Mouse (Mus musculus) forebrain, embryonic 16.5 days (tissue): Measurements from ENCODE around the gene Rab25. TPM values are rescaled to one million over a fixed set of nuclear protein-coding genes. Genes with fewer than 3 reads are reported as not detected.

Experiments
- ATAC-seq: fragments of 200-750 bp; cut with Nextera tagmentation; 2 replicates; pipeline ENCODE4 v1.8.0; 2017; ENCODE audit warnings: mild to moderate bottlenecking, moderate library complexity
- H3K27ac ChIP-seq: fragments of 300-500 bp; sonication (generic); 2 replicates; pipeline ENCODE4 v1.5.1; 2014; ENCODE audit warnings: low read length, control low read depth
- H3K27me3 ChIP-seq: fragments of 300-500 bp; sonication (generic); replicated peaks from 2 replicates; pipeline ENCODE4 v1.6.1; 2014; ENCODE audit warnings: low read length; ENCODE audit not compliant: control insufficient read depth, insufficient read depth
- H3K36me3 ChIP-seq: fragments of 300-500 bp; sonication (generic); 2 replicates; pipeline ENCODE4 v1.6.1; 2014; ENCODE audit not compliant: control insufficient read depth, insufficient read depth
- H3K4me1 ChIP-seq: fragments of 300-500 bp; sonication (generic); replicated peaks from 2 replicates; pipeline ENCODE4 v1.6.1; 2014; ENCODE audit warnings: low read length; ENCODE audit not compliant: control insufficient read depth, insufficient read depth
- H3K4me2 ChIP-seq: fragments of 300-500 bp; sonication (generic); 2 replicates; pipeline ENCODE4 v1.6.1; 2014; ENCODE audit warnings: mild to moderate bottlenecking, low read length, control low read depth
- H3K4me3 ChIP-seq: fragments of 300-500 bp; sonication (generic); replicated peaks from 2 replicates; pipeline ENCODE4 v1.5.1; 2014; ENCODE audit warnings: mild to moderate bottlenecking, low read length, control low read depth
- H3K9ac ChIP-seq: fragments of 300-500 bp; sonication (generic); replicated peaks from 2 replicates; pipeline ENCODE4 v1.6.1; 2014; ENCODE audit warnings: low read depth, low read length, control low read depth
- H3K9me3 ChIP-seq: fragments of 300-500 bp; sonication (generic); 2 replicates; pipeline ENCODE4 v1.6.1; 2016; ENCODE audit warnings: low read length; ENCODE audit not compliant: control insufficient read depth
- WGBS: fragments of 180-500 bp; shearing (Covaris S2); extraction: QIAGEN DNeasy Blood & Tissue Kit; methylation state at CpG from one replicate; pipeline ENCODE4 v1.1.7; 2014; 5-methylcytosine and 5-hydroxymethylcytosine counted together
- polyA plus RNA-seq: library from polyadenylated mRNA; unstranded; fragments of >200 nt; fragmentation: Nextera tagmentation; extraction: Ambion mirVana; gene quantifications from 2 replicates; pipeline ENCODE4 v1.2.1, GENCODE M21; 2015

Rab25 gene
- polyA plus RNA-seq, 1 experiment from 2014 or later, result not detected

DNA sequence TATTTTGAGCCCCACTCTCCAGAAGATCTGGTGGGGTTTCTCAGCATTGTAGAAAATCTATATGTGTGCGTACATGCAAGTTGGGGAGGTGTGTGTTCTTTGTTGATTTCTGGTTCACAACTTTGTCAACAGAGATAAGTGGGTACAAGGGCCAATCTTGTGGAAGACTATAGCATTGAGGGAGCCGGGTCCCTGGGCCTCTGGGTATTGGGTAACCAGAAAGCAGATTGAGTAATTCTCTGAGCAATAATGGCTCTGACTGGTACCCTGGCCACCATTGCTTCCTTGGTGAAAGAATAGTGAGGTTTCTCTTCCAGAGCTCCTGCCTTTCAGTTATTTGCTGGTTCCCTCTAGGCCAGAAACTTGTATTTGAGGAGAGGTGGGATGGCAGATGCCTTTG is 21.0 kb upstream of the Rab25 start:
- no peak overlapping the region for H3K4me3 ChIP-seq
- H3K27ac ChIP-seq, result no peak overlapping the region
- H3K9me3 ChIP-seq, result no peaks in the 10 kb centered on the region
- peaks cover 52% of the 10 kb centered on the region for H3K36me3 ChIP-seq
- no peak overlapping the region for H3K4me2 ChIP-seq
- H3K4me1 ChIP-seq, result no peaks in the 10 kb centered on the region
- 94% methylated on average over 2 of the region's 2 CpGs for WGBS
- H3K9ac ChIP-seq, result no peak overlapping the region
- no peak for ATAC-seq
- H3K27me3 ChIP-seq, result no peaks in the 10 kb centered on the region

- Histone ChIP-seq H3K27me3 (no peaks in the 10 kb centered on the region), H3K9ac (no peak overlapping the region), H3K4me1 (no peaks in the 10 kb centered on the region), H3K9me3 (no peaks in the 10 kb centered on the region), H3K4me2 (no peak overlapping the region), H3K36me3 (peaks cover 57% of the 10 kb centered on the region), H3K27ac (no peak overlapping the region), H3K4me3 (no peak overlapping the region)
- ATAC-seq, result no peak
- WGBS, result 100% methylated on average over 2 of the region's 2 CpGs
These were observed 20.5 kb upstream of the Rab25 start for GRCm38 (mm10) chr3:88568615-88569014.

DNA sequence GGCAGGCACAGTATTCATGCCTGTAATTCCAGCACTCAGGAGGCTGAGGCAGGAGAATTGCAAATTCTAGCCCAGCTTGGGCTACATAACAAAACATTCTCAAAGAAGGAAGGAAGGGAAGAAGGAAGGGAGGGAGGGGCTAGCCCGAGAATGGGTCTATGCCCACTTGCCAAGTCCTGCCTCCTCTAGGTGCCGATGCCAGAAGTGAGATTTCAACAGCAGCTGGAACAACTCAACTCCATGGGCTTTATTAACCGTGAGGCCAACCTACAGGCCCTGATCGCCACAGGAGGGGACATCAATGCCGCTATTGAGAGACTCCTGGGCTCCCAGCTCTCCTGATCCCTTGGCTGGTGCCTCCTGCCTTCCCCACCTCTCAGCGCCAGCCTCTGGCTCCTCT is 19.8 kb upstream of the Rab25 start:
- no peak overlapping the region for H3K9ac ChIP-seq
- H3K4me1 ChIP-seq, result no peaks in the 10 kb centered on the region
- 90% methylated on average over 6 of the region's 6 CpGs for WGBS
- no peaks in the 10 kb centered on the region for H3K9me3 ChIP-seq
- no peak overlapping the region for H3K4me3 ChIP-seq
- H3K4me2 ChIP-seq, result no peak overlapping the region
- H3K27me3 ChIP-seq, result no peaks in the 10 kb centered on the region
- H3K27ac ChIP-seq, result no peak overlapping the region
- H3K36me3 ChIP-seq, result peaks cover 58% of the 10 kb centered on the region
- no peak for ATAC-seq

DNA sequence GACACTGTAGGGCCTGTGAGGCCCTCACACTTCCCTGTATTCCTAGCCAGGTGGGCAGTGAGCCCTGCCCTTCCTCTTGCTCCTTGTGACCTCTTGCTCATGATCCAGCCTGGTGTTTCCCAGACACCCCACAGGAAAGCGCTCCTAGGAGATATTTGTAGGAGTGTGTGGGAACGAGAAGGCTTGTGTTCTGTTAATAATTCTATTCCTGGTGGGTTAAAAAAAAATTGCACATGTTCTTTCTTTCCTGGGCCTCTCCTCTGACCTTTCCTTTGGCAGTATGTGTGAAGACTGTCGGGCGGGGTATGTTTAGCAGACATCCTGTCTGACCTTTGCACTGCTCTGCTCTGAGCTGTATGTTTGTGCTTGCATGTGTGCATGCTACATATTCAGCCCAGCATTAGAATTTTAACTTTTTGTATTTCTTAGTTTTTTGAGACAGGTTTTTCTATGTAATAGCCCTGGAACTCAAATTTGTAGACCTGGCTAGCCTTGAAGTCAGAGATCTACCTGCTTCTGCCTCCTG is 18.5 kb upstream of the Rab25 start:
- no peak overlapping the region for H3K4me2 ChIP-seq
- no peak overlapping the region for H3K4me3 ChIP-seq
- no peaks in the 10 kb centered on the region; the same call in 1 of the 2 replicates for H3K4me1 ChIP-seq
- H3K36me3 ChIP-seq, result peaks cover 61% of the 10 kb centered on the region
- WGBS, result 93% methylated on average over 4 of the region's 4 CpGs
- H3K9ac ChIP-seq, result no peak overlapping the region
- no peaks in the 10 kb centered on the region for H3K9me3 ChIP-seq
- H3K27me3 ChIP-seq, result no peaks in the 10 kb centered on the region
- no peak overlapping the region for H3K27ac ChIP-seq
- ATAC-seq, result no peak

- peaks cover 61% of the 10 kb centered on the region for H3K36me3 ChIP-seq
- no peak for ATAC-seq
- no peaks in the 10 kb centered on the region; the same call in 1 of the 2 replicates for H3K4me1 ChIP-seq
- no peaks in the 10 kb centered on the region for H3K27me3 ChIP-seq
- no peak overlapping the region for H3K27ac ChIP-seq
- no peak overlapping the region for H3K9ac ChIP-seq
- no peaks in the 10 kb centered on the region for H3K9me3 ChIP-seq
- H3K4me3 ChIP-seq, result no peak overlapping the region
- 93% methylated on average over 3 of the region's 3 CpGs for WGBS
- no peak overlapping the region for H3K4me2 ChIP-seq
These were observed 18.0 kb upstream of the Rab25 start for GRCm38 (mm10) chr3:88566116-88566515.

GRCm38 (mm10) chr3:88563966-88564365 is 15.9 kb upstream of the Rab25 start:
- no peak overlapping the region for H3K4me3 ChIP-seq
- no peak overlapping the region for H3K9ac ChIP-seq
- no peaks in the 10 kb centered on the region for H3K27me3 ChIP-seq
- H3K27ac ChIP-seq, result no peak overlapping the region
- H3K4me1 ChIP-seq, result no peaks in the 10 kb centered on the region; the same call in 1 of the 2 replicates
- no peaks in the 10 kb centered on the region for H3K9me3 ChIP-seq
- H3K36me3 ChIP-seq, result peaks cover 59% of the 10 kb centered on the region
- H3K4me2 ChIP-seq, result no peak overlapping the region
- ATAC-seq, result no peak
- 90% methylated on average over 7 of the region's 7 CpGs for WGBS

DNA sequence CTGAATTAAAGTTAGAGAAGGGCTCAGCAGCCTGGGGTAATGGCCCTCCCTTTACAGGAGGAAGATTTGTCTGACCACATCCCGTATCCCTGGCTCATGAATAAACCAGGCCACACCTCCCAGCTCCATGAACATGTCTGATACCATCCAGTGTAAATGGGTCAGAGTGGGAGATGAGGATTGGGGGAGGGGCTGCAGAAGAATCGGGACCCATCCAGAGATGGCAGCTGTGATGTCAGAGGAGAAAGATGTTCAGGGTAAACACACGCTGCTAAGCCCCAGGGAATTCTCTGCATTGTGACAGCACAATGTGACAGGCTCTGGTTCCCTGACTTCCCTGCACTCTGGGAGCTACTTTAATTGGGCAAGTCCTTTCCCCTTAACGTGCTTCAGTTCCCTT is 15.3 kb upstream of the Rab25 start:
- Histone ChIP-seq H3K4me2 (no peak overlapping the region), H3K4me1 (no peaks in the 10 kb centered on the region; the same call in 1 of the 2 replicates), H3K27ac (no peak overlapping the region), H3K27me3 (no peaks in the 10 kb centered on the region), H3K9me3 (no peaks in the 10 kb centered on the region), H3K36me3 (peaks cover 56% of the 10 kb centered on the region), H3K9ac (no peak overlapping the region), H3K4me3 (no peak overlapping the region)
- 51% methylated on average over 4 of the region's 4 CpGs for WGBS
- ATAC-seq, result no peak

GRCm38 (mm10) chr3:88561989-88562388 is 13.9 kb upstream of the Rab25 start:
- H3K4me1 ChIP-seq, result no peaks in the 10 kb centered on the region; the same call in 1 of the 2 replicates
- H3K4me2 ChIP-seq, result no peak overlapping the region
- H3K36me3 ChIP-seq, result peaks cover 46% of the 10 kb centered on the region
- no peaks in the 10 kb centered on the region for H3K9me3 ChIP-seq
- H3K9ac ChIP-seq, result no peak overlapping the region
- no peak overlapping the region for H3K4me3 ChIP-seq
- H3K27ac ChIP-seq, result no peak overlapping the region
- no peaks in the 10 kb centered on the region for H3K27me3 ChIP-seq
- ATAC-seq, result no peak
- WGBS, result 61% methylated on average over 4 of the region's 4 CpGs

DNA sequence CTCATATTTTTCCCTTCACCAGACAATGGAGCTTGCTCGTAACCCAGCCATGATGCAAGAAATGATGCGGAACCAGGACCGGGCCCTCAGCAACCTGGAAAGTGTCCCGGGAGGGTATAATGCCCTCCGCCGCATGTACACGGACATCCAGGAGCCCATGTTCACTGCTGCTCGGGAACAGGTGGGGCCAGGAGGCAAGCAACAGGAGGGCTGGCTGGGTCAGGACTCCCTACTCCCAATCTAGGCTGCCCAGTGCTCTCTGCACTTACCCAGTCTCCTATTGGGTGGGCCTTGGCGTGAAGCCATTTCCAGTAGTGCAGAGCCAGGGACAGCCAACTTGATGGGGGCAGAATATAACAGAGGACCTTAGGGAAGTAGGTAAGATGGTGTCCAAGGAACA is 11.5 kb upstream of the Rab25 start:
- WGBS, result 92% methylated on average over 9 of the region's 9 CpGs
- H3K36me3 ChIP-seq, result peaks cover 31% of the 10 kb centered on the region
- H3K9ac ChIP-seq, result no peak overlapping the region

DNA sequence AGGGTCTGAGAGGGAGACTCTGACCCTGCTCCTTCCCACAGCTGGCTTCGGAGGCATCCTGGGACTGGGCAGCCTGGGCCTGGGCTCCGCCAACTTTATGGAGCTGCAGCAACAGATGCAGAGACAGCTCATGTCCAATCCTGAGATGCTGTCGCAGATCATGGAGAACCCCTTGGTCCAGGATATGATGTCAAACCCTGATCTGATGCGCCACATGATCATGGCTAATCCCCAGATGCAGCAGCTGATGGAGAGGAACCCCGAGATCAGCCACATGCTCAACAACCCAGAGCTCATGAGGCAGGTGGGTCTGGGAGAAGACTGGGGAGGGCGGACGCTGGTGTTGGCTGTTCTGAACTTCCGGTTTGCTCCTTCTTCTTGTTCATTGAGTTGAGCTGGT is 8.5 kb upstream of the Rab25 start:
- Histone ChIP-seq H3K9me3 (no peaks in the 10 kb centered on the region), H3K4me1 (peaks cover 20% of the 10 kb centered on the region), H3K9ac (no peak overlapping the region), H3K4me2 (no peak overlapping the region), H3K27me3 (no peaks in the 10 kb centered on the region), H3K27ac (no peak overlapping the region), H3K4me3 (no peak overlapping the region), H3K36me3 (peaks cover 19% of the 10 kb centered on the region)
- WGBS, result 96% methylated on average over 8 of the region's 8 CpGs
- ATAC-seq, result no peak

More for the DNA sequence above, 11.5 kb upstream of the Rab25 start:
- no peak for ATAC-seq
- Histone ChIP-seq H3K9me3 (no peaks in the 10 kb centered on the region), H3K27me3 (no peaks in the 10 kb centered on the region), H3K27ac (no peak overlapping the region), H3K4me2 (no peak overlapping the region), H3K4me1 (peaks cover 9% of the 10 kb centered on the region), H3K4me3 (no peak overlapping the region)
